ENCODE assay signal across 8 mouse cellular contexts in the genomic region with DNA sequence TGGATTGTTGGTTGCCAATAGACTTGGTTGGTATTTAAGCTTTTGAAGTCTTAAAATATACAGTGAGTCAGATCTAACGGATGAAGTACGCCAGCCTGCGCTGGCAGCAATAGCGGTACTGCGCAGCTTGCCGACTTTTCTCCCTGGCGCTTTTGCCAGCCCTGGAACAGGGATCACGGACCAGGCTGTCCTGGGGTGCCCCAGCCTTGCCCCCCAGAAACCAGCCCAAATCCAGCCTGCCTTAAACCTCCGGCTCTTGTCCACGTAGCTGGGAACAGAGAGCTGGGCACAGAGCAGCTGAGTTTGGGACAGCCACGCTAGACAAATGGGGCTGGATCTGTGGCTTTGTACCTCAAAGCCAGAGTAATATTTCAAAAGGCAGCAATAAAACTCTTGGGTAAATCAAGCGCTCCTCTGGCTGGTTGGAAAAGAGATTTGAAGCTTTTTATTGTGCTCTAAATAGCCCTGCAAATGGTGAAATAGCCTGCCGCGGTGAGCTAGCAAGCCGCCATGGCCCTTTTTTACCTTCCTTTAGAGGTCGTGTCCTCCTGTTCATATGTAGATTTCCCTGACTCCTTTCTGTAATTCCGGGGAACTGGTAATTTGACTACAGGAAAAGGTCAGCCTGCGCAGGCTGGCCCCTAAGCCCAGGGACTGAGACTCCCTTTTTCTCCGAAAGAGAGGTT. TPM values are rescaled to one million over a fixed set of nuclear protein-coding genes. Genes with fewer than 3 reads are reported as not detected.
DNase-seq lines count a peak whose midpoint lies in the region; ATAC-seq lines count a peak whose summit lies in the region.

No protein-coding gene starts in this region.

- peak; percentile 18 to 59 for DNase-seq in cerebellum, postnatal 14 days
- no peak for DNase-seq in cerebellum, adult 9-11 months
- DNase-seq in ovary, postnatal 10 days (ENCODE audit: low spot score), result peak; percentile 9
- no peak for DNase-seq in ovary, adult 18-20 months (ENCODE audit: low spot score)
- no peak for DNase-seq in thymus, postnatal 14 days

- H3K4me2 ChIP-seq in limb, embryonic 13.5 days (replicated peaks), result peak overlapping the region; percentile 61
- H3K4me2 ChIP-seq in neural tube, embryonic 12.5 days (replicated peaks), result peak overlapping the region; percentile 82

- H3K9ac ChIP-seq in limb, embryonic 13.5 days, result 0 out of 2 replicates have a peak overlapping the region, but pooled peaks have one; percentile 25
- H3K9ac ChIP-seq in neural tube, embryonic 12.5 days, result peak overlapping the region; percentile 83

- H3K27me3 ChIP-seq in limb, embryonic 13.5 days, result peaks cover 76% of the 10 kb centered on the region
- no peaks in the 10 kb centered on the region for H3K27me3 ChIP-seq in neural tube, embryonic 12.5 days (replicated peaks)

- no peak overlapping the region for H3K27ac ChIP-seq in limb, embryonic 13.5 days
- peak overlapping the region; percentile 96 for H3K27ac ChIP-seq in neural tube, embryonic 12.5 days

- no peaks in the 10 kb centered on the region for H3K9me3 ChIP-seq in limb, embryonic 13.5 days
- no peaks in the 10 kb centered on the region for H3K9me3 ChIP-seq in neural tube, embryonic 12.5 days

- no peaks in the 10 kb centered on the region for H3K36me3 ChIP-seq in limb, embryonic 13.5 days
- no peaks in the 10 kb centered on the region for H3K36me3 ChIP-seq in neural tube, embryonic 12.5 days

- peak; percentile 25 to 44; a peak in 1 of 4 replicates for ATAC-seq in hematopoietic stem cell, adult 5-6 weeks (replicated peaks in 1 of 2; ENCODE audit: insufficient read depth in 1 of 2, low FRiP score in 2 of 2, low TSS enrichment in 1 of 2, low read depth in 1 of 2, poor library complexity in 2 of 2, severe bottlenecking in 2 of 2)
- ATAC-seq in limb, embryonic 13.5 days (ENCODE audit: low FRiP score, low read depth), result no peak
- peak; percentile 86 for ATAC-seq in neural tube, embryonic 12.5 days (ENCODE audit: low FRiP score, low read depth)

- H3K4me1 ChIP-seq in limb, embryonic 13.5 days, result peaks cover 16% of the 10 kb centered on the region
- H3K4me1 ChIP-seq in neural tube, embryonic 12.5 days, result peaks cover 47% of the 10 kb centered on the region

- WGBS in limb, embryonic 13.5 days, result 4% methylated on average over 19 of the region's 19 CpGs
- 1% methylated on average over 19 of the region's 19 CpGs for WGBS in neural tube, embryonic 12.5 days

- H3K4me3 ChIP-seq in limb, embryonic 13.5 days, result peak overlapping the region; percentile 31
- H3K4me3 ChIP-seq in neural tube, embryonic 12.5 days, result peak overlapping the region; percentile 34

RNA-seq across cellular contexts. Expression of gene Skap2, which starts 6.2 kb away (rescaled TPM):
- 218 and 241 TPM in 2 replicates for total RNA-seq in hematopoietic stem cell, adult 5-6 weeks (2017)
- polyA plus RNA-seq in limb, embryonic 13.5 days (2015; fragmentation: Nextera tagmentation; extraction: Ambion mirVana), result 14.2 and 14.8 TPM in 2 replicates
- polyA plus RNA-seq in neural tube, embryonic 12.5 days (2016; fragmentation: Nextera tagmentation; extraction: Ambion mirVana), result 57.3 and 60.8 TPM in 2 replicates

Comparison
In these comparisons a context has a peak if more than half of its experiments do, and no peak if none do; other contexts are left out.
1. DNase-seq: peak in cerebellum, postnatal 14 days (2 of 2) and ovary, postnatal 10 days (single experiment); none in cerebellum, adult 9-11 months (single experiment), ovary, adult 18-20 months (single experiment) and thymus, postnatal 14 days (single experiment).